Mouse (Mus musculus): ENCODE results near the gene Mgea5.

DNA sequence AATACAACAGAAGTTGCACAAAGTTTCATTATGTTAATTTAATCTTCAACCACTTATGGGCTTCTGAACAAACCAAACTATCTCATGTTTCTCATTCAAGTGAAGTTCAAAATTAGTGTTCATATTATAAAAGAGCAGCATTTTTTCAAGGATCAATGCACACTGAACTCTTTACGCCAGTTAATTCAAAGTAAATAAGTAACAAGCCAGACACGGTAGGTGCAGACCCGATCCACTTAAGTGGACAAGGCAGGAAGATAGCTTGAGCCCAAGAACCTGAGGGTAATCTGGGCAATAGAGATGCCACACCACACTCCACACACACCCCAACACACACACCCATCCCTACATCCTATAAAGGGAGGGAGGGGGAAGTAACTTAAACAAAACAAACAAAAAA lies 30.1 kb downstream of the Mgea5 start:
- TF ChIP-seq GATA1 (IDR thresholded peaks at IDR 0.05; ENCODE audit: low read length) = no peak
- no peak for TF ChIP-seq TAL1 (IDR thresholded peaks at IDR 0.05; ENCODE audit: low read length)
